Mouse (Mus musculus) kidney, adult 18-20 months (tissue): Measurements from ENCODE around the gene Jkamp.
A peak's percentile ranks its signal among the peaks of the same experiment; 100 is the strongest.
"Not testable (repeated sequence)": the region's sequence is repeated elsewhere in the genome, so short reads cannot be mapped to it uniquely, and the experiment has no call there.

Experiments
- DNase-seq: peaks from one replicate; pipeline ENCODE4 v3.0.0; 2021

Jkamp gene

GRCm38 (mm10) chr12:72085329-72086165 lies at the start of gene Jkamp, which contains the start of gene L3hypdh:
Gene Jkamp (plus strand): TSS chr12:72085589.
Gene L3hypdh (minus strand): TSS chr12:72085439.
- peak; percentile 99 for DNase-seq

GRCm38 (mm10) chr12:72036097-72036661 lies 49.2 kb upstream of the Jkamp start:
- no peak for DNase-seq

- no peak for DNase-seq
These were observed 48.3 kb upstream of the Jkamp start for GRCm38 (mm10) chr12:72037049-72037448.

GRCm38 (mm10) chr12:72038866-72039265 lies 46.5 kb upstream of the Jkamp start:
- DNase-seq = no peak

GRCm38 (mm10) chr12:72039501-72039900 lies 45.9 kb upstream of the Jkamp start:
- no peak for DNase-seq

GRCm38 (mm10) chr12:72041238-72041637 lies 44.2 kb upstream of the Jkamp start:
- DNase-seq = no peak

- DNase-seq = no peak
These were observed 37.9 kb upstream of the Jkamp start for GRCm38 (mm10) chr12:72047513-72047912.

- not testable (repeated sequence) for DNase-seq
These were observed 35.2 kb upstream of the Jkamp start for GRCm38 (mm10) chr12:72050156-72050555.

- DNase-seq = no peak
These were observed 34.6 kb upstream of the Jkamp start for GRCm38 (mm10) chr12:72050821-72051220.

- no peak for DNase-seq
These were observed 32.8 kb upstream of the Jkamp start for GRCm38 (mm10) chr12:72052571-72052970.

- no peak for DNase-seq
These were observed 32.1 kb upstream of the Jkamp start for GRCm38 (mm10) chr12:72053303-72053702.

GRCm38 (mm10) chr12:72053851-72054250 lies 31.5 kb upstream of the Jkamp start:
- DNase-seq = no peak

- no peak for DNase-seq
These were observed 27.6 kb upstream of the Jkamp start for GRCm38 (mm10) chr12:72057780-72058179.

GRCm38 (mm10) chr12:72069626-72070326 lies 15.6 kb upstream of the Jkamp start:
- DNase-seq = no peak

GRCm38 (mm10) chr12:72070327-72071269 lies 14.8 kb upstream of the Jkamp start, which contains the start of gene Gpr135:
Gene Gpr135 (minus strand): TSS chr12:72071125.
- peak; percentile 88 for DNase-seq

GRCm38 (mm10) chr12:72078248-72078647 lies 7.1 kb upstream of the Jkamp start:
- peak; percentile 13 for DNase-seq

- no peak for DNase-seq
These were observed 3.4 kb upstream of the Jkamp start for GRCm38 (mm10) chr12:72081961-72082360.

GRCm38 (mm10) chr12:72082370-72082769 lies 3.0 kb upstream of the Jkamp start:
- peak; percentile 33 for DNase-seq

- DNase-seq = no peak
These were observed 2.1 kb upstream of the Jkamp start for GRCm38 (mm10) chr12:72083265-72083664.

- DNase-seq = peak; percentile 85
These were observed 947 bp upstream of the Jkamp start for GRCm38 (mm10) chr12:72084261-72085023.

GRCm38 (mm10) chr12:72085024-72085328 lies 413 bp upstream of the Jkamp start:
- no peak for DNase-seq
